Mouse (Mus musculus) bone marrow macrophage, adult 2 months (primary cell): Measurements from ENCODE around the gene Dhx32. TPM values are rescaled to one million over a fixed set of nuclear protein-coding genes. Genes with fewer than 3 reads are reported as not detected.

Experiments
- H3K27ac ChIP-seq: 2 replicates; pipeline ENCODE4 v1.5.1; 2012; ENCODE audit warnings: low read depth, low read length; ENCODE audit not compliant: insufficient read depth
- H3K4me1 ChIP-seq: 2 replicates; pipeline ENCODE4 v1.6.1; 2012; ENCODE audit warnings: low read length; ENCODE audit not compliant: control insufficient read depth, insufficient read depth
- H3K4me3 ChIP-seq: 2 replicates; pipeline ENCODE4 v1.5.1; 2012; ENCODE audit warnings: mild to moderate bottlenecking, low read length, moderate library complexity; ENCODE audit not compliant: insufficient read depth
- CTCF ChIP-seq: IDR thresholded peaks from 2 replicates; pipeline ENCODE4 v1.5.1; 2012; ENCODE audit warnings: low read depth, mild to moderate bottlenecking, low read length, moderate library complexity
- POLR2A ChIP-seq: IDR thresholded peaks from 2 replicates; pipeline ENCODE4 v1.6.1; 2012; ENCODE audit warnings: mild to moderate bottlenecking, low read depth, low read length, borderline replicate concordance
- polyA plus RNA-seq: library from polyadenylated mRNA; stranded (reverse); fragments of >200 nt; gene quantifications from 2 replicates; pipeline ENCODE4 v1.2.4, GENCODE M21; 2012; ENCODE audit not compliant: missing spikeins, insufficient read depth, insufficient read length

Dhx32 gene
- polyA plus RNA-seq, 1 experiment: 13.7 TPM

- no peak for TF ChIP-seq POLR2A
- TF ChIP-seq CTCF: no peak
- H3K4me1 ChIP-seq: no peaks in the 10 kb centered on the region; the same call in 1 of the 2 replicates
- H3K4me3 ChIP-seq: no peak overlapping the region
- H3K27ac ChIP-seq: no peak overlapping the region
Observed at GRCm38 (mm10) chr7:133678716-133679115, 103.8 kb downstream of the Dhx32 start.

GRCm38 (mm10) chr7:133676002-133676401, 106.5 kb downstream of the Dhx32 start:
- no peak overlapping the region for H3K4me3 ChIP-seq
- no peak; the same call in 1 of the 2 replicates for TF ChIP-seq CTCF
- TF ChIP-seq POLR2A: no peak
- H3K27ac ChIP-seq: no peak overlapping the region
- no peaks in the 10 kb centered on the region for H3K4me1 ChIP-seq

Other genes starting within 250 kb of the Dhx32 start
- not detected in 2 replicates for gene Tex36, start 180.6 kb downstream of the Dhx32 start, polyA plus RNA-seq
- gene Edrf1, start 145.2 kb downstream of the Dhx32 start, polyA plus RNA-seq: 8.3 and 14.9 TPM in 2 replicates
- gene Mmp21, start 102.7 kb downstream of the Dhx32 start, polyA plus RNA-seq: not detected in 2 replicates
- gene Bccip, start 73.4 kb downstream of the Dhx32 start, polyA plus RNA-seq: 54.1 and 65.1 TPM in 2 replicates
- gene Uros, start 72.7 kb downstream of the Dhx32 start, polyA plus RNA-seq: 9.4 and 10.3 TPM in 2 replicates
- not detected in 2 replicates for gene Fank1, start 5.9 kb downstream of the Dhx32 start, polyA plus RNA-seq